Mouse (Mus musculus): ENCODE results near the gene Fuca1.

DNA sequence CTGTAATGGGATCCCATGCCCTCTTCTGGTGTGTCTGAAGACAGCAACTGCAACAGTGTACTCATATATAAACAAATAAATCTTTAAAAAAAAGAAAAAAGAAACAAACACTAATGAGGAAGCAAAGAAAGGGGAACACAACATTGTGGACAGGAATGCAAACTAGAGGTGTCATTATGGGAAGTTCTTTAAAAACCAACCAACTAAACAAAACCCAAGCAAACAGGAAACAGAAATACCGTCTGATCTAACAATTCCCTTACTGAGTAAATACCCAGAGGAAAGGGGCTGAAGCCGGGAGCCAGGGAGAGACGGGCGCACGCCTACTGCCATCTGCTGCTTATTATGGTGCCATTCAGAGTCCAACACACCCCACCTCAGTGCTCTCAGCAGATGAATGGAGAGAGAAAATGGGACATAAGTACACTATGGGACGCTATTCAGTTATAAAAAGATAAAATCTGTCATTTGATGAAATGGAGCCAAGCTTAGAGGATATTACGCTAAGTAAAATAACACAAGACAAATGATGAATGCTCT is 61.1 kb downstream of the Fuca1 start:
- TF ChIP-seq CTCF (IDR thresholded peaks at IDR 0.05): no peak
- TF ChIP-seq POLR2A (IDR thresholded peaks at IDR 0.05; ENCODE audit: insufficient read depth, low read depth, low read length): no peak
